Mouse (Mus musculus): ENCODE measurements around the gene Id2. TPM values are rescaled to one million over a fixed set of nuclear protein-coding genes. Genes with fewer than 3 reads are reported as not detected.

Id2 gene
- polyA plus RNA-seq (2012; rRNA removed) = 68.8 and 82.8 TPM in 2 replicates

DNA sequence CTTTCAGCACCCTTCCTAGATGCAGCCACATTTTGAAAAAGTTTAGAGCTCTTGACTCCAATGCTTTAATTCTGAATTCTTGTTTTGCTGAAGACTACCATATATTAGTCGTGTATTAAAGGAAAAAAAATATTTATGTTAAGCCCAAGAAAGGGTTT is at the start of gene Id2:
Id2 (minus strand) TSS at position 89 of the 158 bp plus-strand sequence.

Other genes with a start within 250 kb of the Id2 start
- 11.7 and 16.1 TPM in 2 replicates for gene Kidins220, start 122.2 kb downstream of the Id2 start, polyA plus RNA-seq (2012; rRNA removed)